Mouse (Mus musculus): ENCODE results near the gene Clec2i.

Clec2i gene

GRCm38 (mm10) chr6:128887091-128887790 is at the start of gene Clec2i:
Gene Clec2i (plus strand): TSS chr6:128887588.
- in situ Hi-C loops (cut with MseI, MboI): loop anchor here in 1 of 2 experiments (10.0 kb wide), 2 partner anchors 78 to 168 kb away; no protein-coding TSS in a partner anchor

DNA sequence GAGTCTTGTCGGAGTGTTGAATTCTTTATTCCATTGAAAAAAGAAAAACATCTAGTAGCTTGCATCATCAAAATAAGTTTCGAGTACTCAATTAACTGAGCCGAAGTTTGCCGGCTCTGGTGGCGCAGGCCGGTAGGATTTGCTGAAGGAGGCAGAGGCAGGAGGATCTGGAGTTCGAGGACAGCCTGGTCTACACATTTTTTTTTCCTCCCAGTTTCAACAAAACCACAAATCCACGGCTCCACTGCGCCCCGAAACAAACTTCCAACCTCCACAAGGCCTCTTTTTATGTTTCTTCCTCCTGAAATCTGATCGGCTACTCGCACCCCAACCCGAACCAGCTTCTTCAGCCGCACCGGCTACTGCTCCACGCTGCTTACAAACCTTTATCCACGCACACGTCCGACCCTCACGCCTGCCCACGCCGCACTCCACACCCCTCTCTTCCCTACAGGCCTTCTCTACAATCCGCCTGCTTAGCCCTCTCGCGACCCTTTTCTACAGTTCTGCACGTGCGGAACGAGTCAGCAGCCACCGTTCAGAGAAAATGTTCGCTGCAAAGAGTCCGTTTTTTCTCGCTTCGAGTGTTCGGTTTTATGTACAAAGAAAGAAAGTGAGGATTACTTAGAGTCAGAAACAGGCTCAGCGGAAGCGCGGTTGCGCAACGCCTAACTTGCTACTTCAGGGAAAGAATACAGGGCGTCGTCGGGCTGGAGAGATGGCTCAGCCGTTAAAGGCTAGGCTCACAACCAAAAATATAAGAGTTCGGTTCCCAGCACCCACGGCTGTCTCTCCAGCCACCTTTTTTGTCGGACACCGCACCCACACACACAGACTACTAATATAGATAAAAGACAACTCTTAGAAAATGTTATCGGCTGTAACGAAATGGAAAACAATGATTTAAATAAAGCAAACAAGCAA is 48.8 kb upstream of the Clec2i start:
- in situ Hi-C loops (cut with MseI, MboI): loop anchor here in 1 of 2 experiments (10.0 to 25.0 kb wide), 2 partner anchors 74 to 699 kb away; partner anchors contain the start of gene Gabarapl1

DNA sequence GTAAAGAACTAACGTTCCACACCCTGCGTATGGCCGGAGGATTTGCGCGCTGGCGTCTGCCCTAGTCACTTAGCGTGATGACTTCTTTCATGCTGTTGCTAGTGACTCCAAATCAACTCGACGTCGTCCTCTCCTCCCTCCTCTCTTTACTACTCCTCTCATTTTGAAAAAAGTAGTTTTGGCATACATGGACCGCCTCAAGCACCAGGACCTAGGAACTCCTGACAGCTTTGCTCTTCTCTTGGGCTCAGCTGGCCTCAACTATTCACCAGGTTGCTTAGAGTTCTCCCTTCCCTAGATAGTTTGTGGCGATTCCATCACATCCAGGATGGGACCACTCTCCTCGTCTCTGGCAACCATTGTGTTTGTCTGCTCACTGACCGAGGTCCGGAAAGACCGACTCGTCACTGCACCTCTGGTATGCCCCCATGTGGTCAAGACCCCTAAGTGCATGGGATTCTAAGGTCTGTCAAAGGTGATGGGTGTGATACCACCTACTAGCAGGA is 48.1 kb upstream of the Clec2i start:
- in situ Hi-C loops (cut with MseI, MboI): loop anchor here in 1 of 2 experiments (10.0 to 25.0 kb wide), 2 partner anchors 75 to 698 kb away; partner anchors contain the start of gene Gabarapl1

GRCm38 (mm10) chr6:128839921-128840320 is 47.5 kb upstream of the Clec2i start:
- in situ Hi-C loops (cut with MseI, MboI): loop anchor here (5.0 to 25.0 kb wide), 3 partner anchors 33 to 697 kb away; partner anchors contain the start of gene Gabarapl1 (in 1 of the 2)

GRCm38 (mm10) chr6:128840669-128841068 is 46.7 kb upstream of the Clec2i start:
- in situ Hi-C loops (cut with MseI, MboI): loop anchor here (5.0 to 25.0 kb wide), 3 partner anchors 33 to 697 kb away; partner anchors contain the start of gene Gabarapl1 (in 1 of the 2)

- in situ Hi-C loops (cut with MseI, MboI): loop anchor here (5.0 to 25.0 kb wide), 3 partner anchors 34 to 696 kb away; partner anchors contain the start of gene Gabarapl1 (in 1 of the 2)
Observed at GRCm38 (mm10) chr6:128841327-128842089, 45.9 kb upstream of the Clec2i start.

DNA sequence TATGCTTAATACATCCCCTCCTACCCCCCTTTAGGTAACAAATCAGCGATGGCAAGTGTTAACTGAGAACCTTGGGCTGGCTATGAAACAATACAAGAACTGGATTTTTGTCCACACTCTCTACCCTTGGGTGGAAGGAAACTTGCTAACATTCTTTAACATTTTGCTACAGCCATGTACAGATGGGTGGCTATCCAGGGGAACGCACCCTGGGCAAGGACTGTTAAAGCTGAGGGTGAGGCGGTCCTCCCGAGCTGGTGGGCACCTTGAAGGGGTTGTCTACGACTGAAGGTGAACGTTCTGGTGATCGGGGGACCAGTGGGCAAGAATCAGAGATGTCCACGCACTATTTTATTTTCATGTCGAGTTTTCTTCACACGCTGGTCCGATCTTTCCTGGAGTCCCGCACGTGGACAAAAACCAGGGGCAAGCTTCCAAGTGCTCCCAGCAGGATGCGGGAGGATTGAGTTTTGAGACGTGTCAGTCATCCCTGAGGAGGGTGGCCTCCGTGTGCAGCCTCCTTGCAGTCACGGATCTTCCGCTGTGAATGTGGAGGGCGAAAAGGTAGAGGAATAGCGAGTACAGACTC is 44.9 kb upstream of the Clec2i start:
- in situ Hi-C loops (cut with MseI, MboI): loop anchor here (5.0 to 25.0 kb wide), 3 partner anchors 35 to 695 kb away; partner anchors contain the start of gene Gabarapl1 (in 1 of the 2)

DNA sequence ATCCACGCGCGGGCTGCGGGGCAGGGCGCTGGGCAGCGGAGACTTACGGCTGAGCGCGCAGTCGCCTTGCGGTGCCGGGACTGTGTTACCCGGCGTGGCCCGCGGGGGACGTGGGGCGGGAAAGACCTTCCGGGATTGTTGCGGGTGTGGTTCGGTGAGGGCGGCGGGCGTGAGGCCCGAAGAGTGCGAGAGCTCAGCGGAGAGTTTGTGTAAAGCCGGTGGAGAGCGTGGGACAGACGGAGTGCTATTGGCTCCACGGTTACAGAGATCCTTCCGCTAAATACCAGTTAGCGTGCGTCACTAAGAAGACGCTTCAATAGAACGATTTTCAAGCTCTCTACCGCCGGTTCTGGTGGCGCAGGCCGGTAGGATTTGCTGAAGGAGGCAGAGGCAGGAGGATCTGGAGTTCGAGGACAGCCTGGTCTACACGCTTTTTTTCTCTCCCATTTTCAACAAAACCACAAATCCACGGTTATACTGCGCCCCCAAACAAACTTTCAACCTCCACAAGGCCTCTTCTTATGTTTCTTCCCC is 44.4 kb upstream of the Clec2i start:
- in situ Hi-C loops (cut with MseI, MboI): loop anchor here (5.0 to 25.0 kb wide), 3 partner anchors 36 to 694 kb away; partner anchors contain the start of gene Gabarapl1 (in 1 of the 2)

- in situ Hi-C loops (cut with MseI, MboI): loop anchor here (5.0 to 25.0 kb wide), 3 partner anchors 36 to 694 kb away; partner anchors contain the start of gene Gabarapl1 (in 1 of the 2)
Observed at GRCm38 (mm10) chr6:128843479-128843992, 43.9 kb upstream of the Clec2i start.

GRCm38 (mm10) chr6:128844131-128844530 is 43.3 kb upstream of the Clec2i start:
- in situ Hi-C loops (cut with MseI, MboI): loop anchor here (5.0 to 25.0 kb wide), 3 partner anchors 37 to 693 kb away; partner anchors contain the start of gene Gabarapl1 (in 1 of the 2)

DNA sequence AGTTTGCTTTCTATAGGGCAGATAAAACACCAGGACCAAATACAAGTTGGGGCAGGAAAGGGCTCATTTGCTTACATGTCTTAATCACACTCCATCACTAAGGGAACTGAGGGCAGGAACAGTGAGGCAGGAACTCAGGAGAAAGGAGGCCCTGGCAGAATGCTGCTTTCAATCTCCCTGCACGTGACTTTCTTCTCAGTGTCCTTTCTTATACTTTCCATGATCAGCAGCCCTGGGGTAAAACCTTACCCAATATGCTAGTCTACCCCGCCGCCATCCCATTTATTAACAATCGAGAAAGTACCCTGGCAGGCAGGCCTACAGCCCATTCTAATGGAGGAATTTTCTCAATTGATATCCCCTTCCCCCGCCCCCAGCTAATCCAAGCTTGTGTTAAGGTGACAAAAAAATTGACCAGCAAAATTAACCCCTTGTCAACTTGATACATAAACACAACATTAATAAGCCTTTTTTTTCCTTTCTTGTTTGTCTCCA is 42.8 kb upstream of the Clec2i start:
- in situ Hi-C loops (cut with MseI, MboI): loop anchor here (5.0 to 25.0 kb wide), 3 partner anchors 37 to 693 kb away; partner anchors contain the start of gene Gabarapl1 (in 1 of the 2)

DNA sequence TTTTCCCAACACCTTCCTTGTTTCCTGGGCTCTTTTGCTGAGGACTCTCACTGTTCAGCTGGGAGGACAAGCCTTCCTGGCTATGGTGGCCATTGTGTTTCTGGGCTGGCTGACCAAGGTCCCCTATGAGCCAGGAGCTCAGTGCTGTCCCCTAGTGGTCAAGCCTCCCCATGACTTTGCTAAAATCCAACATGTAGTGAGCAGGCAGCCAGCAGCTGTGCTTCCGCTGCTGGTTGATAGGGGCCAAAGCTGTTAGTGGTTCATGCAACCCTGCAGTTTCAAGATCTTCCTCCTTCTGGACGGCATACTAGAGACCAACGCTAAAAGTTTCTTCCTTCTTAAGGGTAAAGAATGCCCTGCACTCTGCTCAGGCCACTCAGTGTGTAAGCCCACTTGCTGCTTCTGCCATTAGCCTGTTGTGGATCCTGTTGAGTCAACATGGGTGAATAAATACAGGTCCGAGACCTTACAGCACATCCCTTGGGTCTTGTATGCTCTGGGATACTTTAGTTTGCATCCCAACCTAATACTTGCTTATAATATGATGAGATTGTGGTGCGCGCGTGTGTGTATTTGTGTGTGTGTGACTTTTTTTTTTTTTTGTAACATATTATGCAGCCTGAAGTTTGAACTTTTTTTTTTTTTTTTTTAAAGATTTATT is 41.9 kb upstream of the Clec2i start:
- in situ Hi-C loops (cut with MseI, MboI): loop anchor here (10.0 to 25.0 kb wide), 2 partner anchors 81 to 692 kb away; partner anchors contain the start of gene Gabarapl1 (in 1 of the 2)

- in situ Hi-C loops (cut with MseI, MboI): loop anchor here (10.0 to 25.0 kb wide), 2 partner anchors 81 to 691 kb away; partner anchors contain the start of gene Gabarapl1 (in 1 of the 2)
Observed at GRCm38 (mm10) chr6:128845998-128846542, 41.3 kb upstream of the Clec2i start.

GRCm38 (mm10) chr6:128847401-128847800 is 40.0 kb upstream of the Clec2i start:
- in situ Hi-C loops (cut with MseI, MboI): loop anchor here (10.0 to 25.0 kb wide), 2 partner anchors 83 to 690 kb away; partner anchors contain the start of gene Gabarapl1 (in 1 of the 2)

DNA sequence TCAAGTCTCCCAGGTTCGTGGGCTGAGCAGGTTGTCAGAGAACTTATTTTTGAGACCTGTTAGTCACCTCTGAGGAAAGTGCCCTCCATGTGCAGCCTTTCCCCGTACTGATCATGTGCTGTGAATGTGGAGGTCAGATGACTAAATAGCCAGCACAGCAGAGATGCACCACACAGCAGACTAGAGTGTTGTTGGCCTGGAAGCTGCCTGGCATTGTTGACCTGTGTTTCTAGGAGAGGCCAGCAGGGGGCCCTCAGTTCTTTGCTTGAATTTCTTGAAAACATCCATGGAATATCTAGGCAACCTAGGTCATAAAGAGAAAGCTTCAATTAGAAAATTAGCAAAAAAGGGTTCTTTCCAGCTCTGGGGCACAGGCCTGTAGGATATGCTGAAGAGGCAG is 37.5 kb upstream of the Clec2i start:
- in situ Hi-C loops (cut with MseI, MboI): loop anchor here (5.0 to 25.0 kb wide), 7 partner anchors 85 to 687 kb away; partner anchors contain the start of gene Gabarapl1 (in 1 of the 2)

- in situ Hi-C loops (cut with MseI, MboI): loop anchor here (5.0 to 25.0 kb wide), 5 partner anchors 114 to 512 kb away; no protein-coding TSS in a partner anchor
Observed at GRCm38 (mm10) chr6:128850671-128851070, 36.7 kb upstream of the Clec2i start.

DNA sequence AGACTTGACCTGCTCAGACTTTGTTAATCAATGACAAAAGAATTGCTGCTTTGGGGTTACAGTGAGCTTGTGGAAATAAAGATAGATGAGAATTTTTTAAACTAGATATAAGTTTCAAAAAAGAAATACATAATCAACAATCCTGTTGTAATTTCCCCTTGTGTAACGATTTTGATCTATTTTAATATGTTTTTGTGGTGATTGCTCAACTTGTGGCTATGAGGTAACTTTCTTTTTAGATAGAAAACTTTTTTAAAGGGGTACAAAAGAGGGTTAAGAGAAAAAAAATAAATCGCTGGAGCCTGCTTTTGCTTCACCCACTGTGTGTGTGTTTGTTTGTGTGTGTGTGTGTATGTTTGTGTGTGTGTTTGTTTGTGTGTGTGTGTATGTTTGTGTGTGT is 36.2 kb upstream of the Clec2i start:
- in situ Hi-C loops (cut with MseI, MboI): loop anchor here (5.0 to 25.0 kb wide), 5 partner anchors 114 to 511 kb away; no protein-coding TSS in a partner anchor

GRCm38 (mm10) chr6:128852766-128853165 is 34.6 kb upstream of the Clec2i start:
- in situ Hi-C loops (cut with MseI, MboI): loop anchor here (5.0 to 25.0 kb wide), 5 partner anchors 112 to 510 kb away; no protein-coding TSS in a partner anchor

Data from mouse trophoblast stem cell (cell line).